Mouse (Mus musculus) neural tube, embryonic 12.5 days (tissue): ENCODE data around the gene Mdfi. TPM values are rescaled to one million over a fixed set of nuclear protein-coding genes. Genes with fewer than 3 reads are reported as not detected.

ENCODE experiments used
- ATAC-seq: fragments of 200-750 bp; cut with Nextera tagmentation; 2 replicates; pipeline ENCODE4 v1.8.0; 2017; ENCODE audit warnings: low read depth, mild to moderate bottlenecking, moderate TSS enrichment, moderate library complexity; ENCODE audit not compliant: low FRiP score
- H3K27ac ChIP-seq: fragments of 300-500 bp; sonication (generic); 2 replicates; pipeline ENCODE4 v1.5.1; 2016
- H3K27me3 ChIP-seq: fragments of 300-500 bp; sonication (generic); replicated peaks from 2 replicates; pipeline ENCODE4 v1.6.1; 2016; ENCODE audit warnings: mild to moderate bottlenecking
- H3K36me3 ChIP-seq: fragments of 300-500 bp; sonication (generic); 2 replicates; pipeline ENCODE4 v1.6.1; 2016; ENCODE audit warnings: mild to moderate bottlenecking
- H3K4me1 ChIP-seq: fragments of 300-500 bp; sonication (generic); 2 replicates; pipeline ENCODE4 v1.6.1; 2016
- H3K4me2 ChIP-seq: fragments of 300-500 bp; sonication (generic); replicated peaks from 2 replicates; pipeline ENCODE4 v1.6.1; 2016; ENCODE audit warnings: mild to moderate bottlenecking
- H3K4me3 ChIP-seq: fragments of 300-500 bp; sonication (generic); 2 replicates; pipeline ENCODE4 v1.5.1; 2016
- H3K9ac ChIP-seq: fragments of 300-500 bp; sonication (generic); 2 replicates; pipeline ENCODE4 v1.6.1; 2016; ENCODE audit warnings: mild to moderate bottlenecking
- H3K9me3 ChIP-seq: fragments of 300-500 bp; sonication (generic); 2 replicates; pipeline ENCODE4 v1.6.1; 2016; ENCODE audit warnings: mild to moderate bottlenecking
- WGBS: fragments of 180-500 bp; shearing (Covaris S2); methylation state at CpG from one replicate; pipeline ENCODE4 v1.1.7; 2016; 5-methylcytosine and 5-hydroxymethylcytosine counted together
- polyA plus RNA-seq: library from polyadenylated mRNA; unstranded; fragments of >200 nt; fragmentation: Nextera tagmentation; extraction: Ambion mirVana; gene quantifications from 2 replicates; pipeline ENCODE4 v1.2.1, GENCODE M21; 2016

The Mdfi gene
- polyA plus RNA-seq, 1 experiment from 2014 or later = 12.9 TPM

DNA sequence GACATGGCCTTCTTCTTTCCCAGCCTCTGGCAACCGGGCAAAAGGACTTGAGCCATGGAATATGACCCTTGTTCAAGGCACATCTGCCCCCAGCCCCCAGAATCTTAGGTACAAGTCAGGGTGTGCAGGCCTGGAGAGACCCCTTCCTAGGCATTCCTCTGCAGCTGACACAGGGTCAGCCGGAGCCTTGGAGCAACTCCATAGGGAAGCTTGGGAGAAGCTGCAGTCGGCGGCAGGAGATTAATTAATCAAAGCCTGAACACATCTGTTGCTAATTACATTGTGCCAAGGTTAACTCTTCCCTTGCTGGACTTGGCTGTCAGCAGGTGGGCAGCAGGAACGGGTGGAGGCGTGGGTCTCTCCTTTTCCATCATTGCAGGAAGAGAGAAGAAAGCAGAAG, 20.0 kb downstream of the Mdfi start:
- no peak overlapping the region for H3K4me2 ChIP-seq
- no peak overlapping the region for H3K27ac ChIP-seq

GRCm38 (mm10) chr17:47813616-47814015, 20.9 kb downstream of the Mdfi start:
- H3K9ac ChIP-seq = no peak overlapping the region
- H3K4me2 ChIP-seq = no peak overlapping the region
- 0 out of 2 replicates have a peak, but pooled peaks cover 3% of the 10 kb centered on the region for H3K36me3 ChIP-seq
- peaks cover 27% of the 10 kb centered on the region for H3K27me3 ChIP-seq
- no peak for ATAC-seq
- 67% methylated on average over 5 of the region's 5 CpGs for WGBS
- H3K4me3 ChIP-seq = no peak overlapping the region
- H3K9me3 ChIP-seq = no peaks in the 10 kb centered on the region
- no peak overlapping the region for H3K27ac ChIP-seq
- H3K4me1 ChIP-seq = peaks cover 29% of the 10 kb centered on the region

More for the DNA sequence above, 20.0 kb downstream of the Mdfi start:
- Histone ChIP-seq H3K4me3 (no peak overlapping the region), H3K9ac (no peak overlapping the region), H3K27me3 (peaks cover 19% of the 10 kb centered on the region), H3K4me1 (peaks cover 29% of the 10 kb centered on the region), H3K36me3 (0 out of 2 replicates have a peak, but pooled peaks cover 3% of the 10 kb centered on the region), H3K9me3 (no peaks in the 10 kb centered on the region)
- no peak for ATAC-seq
- whole genome bisulfite sequencing = 24% methylated on average over 6 of the region's 6 CpGs

GRCm38 (mm10) chr17:47812200-47812599, 22.3 kb downstream of the Mdfi start:
- WGBS = 79% methylated on average over 6 of the region's 6 CpGs
- Histone ChIP-seq H3K4me2 (no peak overlapping the region), H3K4me1 (peaks cover 29% of the 10 kb centered on the region)

GRCm38 (mm10) chr17:47811265-47811800, 23.2 kb downstream of the Mdfi start:
- Histone ChIP-seq H3K4me3 (no peak overlapping the region), H3K4me2 (no peak overlapping the region; the same call in 1 of the 2 replicates), H3K9ac (no peak overlapping the region), H3K27me3 (peaks cover 25% of the 10 kb centered on the region), H3K36me3 (0 out of 2 replicates have a peak, but pooled peaks cover 3% of the 10 kb centered on the region), H3K4me1 (peaks cover 29% of the 10 kb centered on the region), H3K27ac (no peak overlapping the region), H3K9me3 (no peaks in the 10 kb centered on the region)
- peak; percentile 56 for ATAC-seq
- 21% methylated on average over 15 of the region's 15 CpGs for WGBS

More at GRCm38 (mm10) chr17:47812200-47812599, 22.3 kb downstream of the Mdfi start:
- Histone ChIP-seq H3K27ac (no peak overlapping the region), H3K4me3 (no peak overlapping the region), H3K36me3 (0 out of 2 replicates have a peak, but pooled peaks cover 3% of the 10 kb centered on the region), H3K9ac (no peak overlapping the region), H3K9me3 (no peaks in the 10 kb centered on the region), H3K27me3 (peaks cover 27% of the 10 kb centered on the region)
- no peak for ATAC-seq

GRCm38 (mm10) chr17:47806230-47806629, 28.3 kb downstream of the Mdfi start:
- Histone ChIP-seq H3K4me3 (no peak overlapping the region), H3K9me3 (no peaks in the 10 kb centered on the region), H3K36me3 (no peaks in the 10 kb centered on the region), H3K27ac (no peak overlapping the region), H3K27me3 (peaks cover 14% of the 10 kb centered on the region), H3K4me2 (no peak overlapping the region), H3K4me1 (peaks cover 16% of the 10 kb centered on the region), H3K9ac (no peak overlapping the region)
- 69% methylated on average over 9 of the region's 9 CpGs for WGBS
- no peak for ATAC-seq

DNA sequence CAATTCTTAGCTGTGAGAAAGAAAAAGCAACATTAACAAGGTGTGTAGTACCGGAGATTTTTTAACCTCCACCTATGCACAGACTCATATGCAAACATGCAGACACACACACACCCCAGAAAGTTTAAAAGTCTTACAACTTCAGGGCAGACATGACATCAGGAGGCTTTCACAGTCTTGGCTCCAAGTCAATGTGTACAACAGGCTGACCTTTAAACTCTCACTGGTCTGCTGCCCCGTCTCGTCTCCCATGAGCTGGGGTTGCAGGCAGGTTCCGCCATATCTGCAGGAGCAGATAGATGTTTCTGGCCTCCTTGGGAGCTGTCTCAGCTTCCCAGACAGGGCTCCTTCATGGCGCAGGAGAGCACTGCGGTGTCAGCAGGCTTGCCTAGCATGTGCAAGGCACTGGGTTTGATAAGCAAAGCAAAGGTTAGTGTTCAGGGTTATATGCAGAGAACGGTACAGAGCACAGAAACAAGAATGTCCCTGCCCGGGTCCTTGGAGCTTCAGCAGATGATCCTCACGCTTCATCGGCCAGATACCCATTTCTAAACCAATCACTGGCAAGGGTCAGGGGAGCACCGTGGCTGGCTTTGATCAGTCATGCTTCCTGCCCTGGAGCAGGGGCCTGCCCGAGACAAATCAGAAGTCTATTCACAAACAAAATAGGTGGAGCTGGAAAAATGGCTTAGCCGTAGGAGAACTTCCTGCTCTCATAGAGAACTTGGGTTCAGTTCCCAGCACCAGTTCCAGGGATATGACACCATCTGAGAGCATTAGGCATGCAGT, 29.2 kb downstream of the Mdfi start:
- H3K9me3 ChIP-seq = no peaks in the 10 kb centered on the region
- no peaks in the 10 kb centered on the region for H3K36me3 ChIP-seq
- H3K27ac ChIP-seq = no peak overlapping the region
- no peak overlapping the region for H3K4me3 ChIP-seq
- ATAC-seq = no peak
- 32% methylated on average over 13 of the region's 13 CpGs for WGBS
- peaks cover 13% of the 10 kb centered on the region for H3K27me3 ChIP-seq
- no peak overlapping the region for H3K9ac ChIP-seq
- H3K4me2 ChIP-seq = no peak overlapping the region
- peaks cover 13% of the 10 kb centered on the region for H3K4me1 ChIP-seq

- Histone ChIP-seq H3K4me3 (no peak overlapping the region), H3K27me3 (no peaks in the 10 kb centered on the region), H3K27ac (no peak overlapping the region), H3K9me3 (no peaks in the 10 kb centered on the region), H3K36me3 (no peaks in the 10 kb centered on the region), H3K9ac (no peak overlapping the region), H3K4me2 (no peak overlapping the region), H3K4me1 (peaks cover 13% of the 10 kb centered on the region)
- WGBS = 90% methylated on average over 4 of the region's 4 CpGs
- ATAC-seq = no peak
Observed at GRCm38 (mm10) chr17:47803662-47804061, 30.8 kb downstream of the Mdfi start.

DNA sequence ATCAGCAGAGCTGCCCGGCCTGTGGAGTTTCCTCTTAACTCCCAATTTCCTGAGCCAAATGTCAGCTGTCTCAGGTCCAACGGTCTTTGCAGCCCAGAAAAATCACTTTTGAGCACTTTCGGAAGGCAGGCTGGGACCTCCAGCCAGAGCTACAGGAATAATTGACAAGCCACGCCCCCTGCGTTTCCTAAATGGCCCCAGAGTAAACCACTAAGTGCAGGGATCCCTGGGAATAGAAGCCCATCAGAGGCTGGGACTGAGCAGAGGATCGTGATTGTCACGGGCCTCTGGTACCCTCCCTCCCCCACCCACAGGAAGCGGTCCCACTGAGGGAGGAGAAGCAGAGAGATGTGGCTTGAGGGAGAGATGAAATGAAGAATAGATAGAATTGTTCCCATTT, 31.7 kb downstream of the Mdfi start:
- H3K9ac ChIP-seq = no peak overlapping the region
- H3K27ac ChIP-seq = no peak overlapping the region
- no peaks in the 10 kb centered on the region for H3K36me3 ChIP-seq
- peaks cover 13% of the 10 kb centered on the region for H3K4me1 ChIP-seq
- no peak overlapping the region for H3K4me2 ChIP-seq
- 11% methylated on average over 8 of the region's 8 CpGs for WGBS
- H3K27me3 ChIP-seq = no peaks in the 10 kb centered on the region
- ATAC-seq = no peak
- no peaks in the 10 kb centered on the region for H3K9me3 ChIP-seq
- no peak overlapping the region for H3K4me3 ChIP-seq

DNA sequence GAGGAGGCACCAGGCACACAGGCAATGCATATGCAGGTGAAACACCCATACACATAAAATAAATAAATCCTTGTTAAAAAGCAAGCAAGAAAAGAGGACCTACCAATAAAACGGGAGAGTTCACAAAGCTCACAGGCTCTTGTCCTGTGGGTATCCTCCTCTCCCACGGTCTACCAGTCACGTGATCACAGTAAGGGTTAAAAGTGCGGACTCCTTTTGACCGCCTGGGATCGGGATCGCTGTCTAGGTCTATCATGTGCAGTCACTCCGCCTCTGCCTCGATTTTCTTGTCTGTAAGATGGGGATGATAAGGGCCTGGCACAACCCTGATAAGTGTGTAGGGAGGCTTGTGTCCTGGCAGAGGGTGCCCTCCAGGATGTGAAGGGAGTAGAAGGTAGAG, 37.1 kb downstream of the Mdfi start:
- whole genome bisulfite sequencing = 79% methylated on average over 9 of the region's 9 CpGs
- no peak overlapping the region for H3K4me3 ChIP-seq
- no peaks in the 10 kb centered on the region for H3K36me3 ChIP-seq
- no peak overlapping the region for H3K4me2 ChIP-seq
- peaks cover 13% of the 10 kb centered on the region for H3K4me1 ChIP-seq
- no peaks in the 10 kb centered on the region for H3K27me3 ChIP-seq
- no peaks in the 10 kb centered on the region for H3K9me3 ChIP-seq
- H3K27ac ChIP-seq = no peak overlapping the region
- no peak for ATAC-seq
- no peak overlapping the region for H3K9ac ChIP-seq

DNA sequence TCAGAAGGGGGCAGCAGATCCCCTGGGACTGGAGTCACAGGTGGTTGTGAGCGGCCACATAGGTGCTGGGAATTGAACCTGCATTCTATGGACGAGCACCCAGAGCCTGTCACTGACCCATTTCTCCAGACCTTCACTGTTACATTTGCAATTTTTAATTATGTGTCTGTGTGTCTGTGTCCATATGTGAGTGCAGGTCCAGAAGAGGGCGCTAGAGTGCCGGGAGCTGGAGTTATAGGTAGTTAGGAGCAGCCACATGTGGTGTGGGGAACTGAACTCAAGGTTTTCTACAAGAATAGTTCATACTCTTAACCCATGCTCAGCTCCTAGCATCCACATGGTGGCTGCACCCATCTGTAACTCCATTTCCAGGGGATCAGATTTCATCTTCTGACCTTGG, 37.5 kb downstream of the Mdfi start:
- H3K4me3 ChIP-seq = no peak overlapping the region
- ATAC-seq = no peak
- WGBS = 65% methylated on average over 4 of the region's 4 CpGs
- H3K27me3 ChIP-seq = 0 out of 2 replicates have a peak, but pooled peaks cover 2% of the 10 kb centered on the region
- no peaks in the 10 kb centered on the region for H3K36me3 ChIP-seq
- H3K9ac ChIP-seq = no peak overlapping the region
- no peaks in the 10 kb centered on the region for H3K9me3 ChIP-seq
- peaks cover 17% of the 10 kb centered on the region for H3K4me1 ChIP-seq
- no peak overlapping the region for H3K27ac ChIP-seq
- H3K4me2 ChIP-seq = no peak overlapping the region

DNA sequence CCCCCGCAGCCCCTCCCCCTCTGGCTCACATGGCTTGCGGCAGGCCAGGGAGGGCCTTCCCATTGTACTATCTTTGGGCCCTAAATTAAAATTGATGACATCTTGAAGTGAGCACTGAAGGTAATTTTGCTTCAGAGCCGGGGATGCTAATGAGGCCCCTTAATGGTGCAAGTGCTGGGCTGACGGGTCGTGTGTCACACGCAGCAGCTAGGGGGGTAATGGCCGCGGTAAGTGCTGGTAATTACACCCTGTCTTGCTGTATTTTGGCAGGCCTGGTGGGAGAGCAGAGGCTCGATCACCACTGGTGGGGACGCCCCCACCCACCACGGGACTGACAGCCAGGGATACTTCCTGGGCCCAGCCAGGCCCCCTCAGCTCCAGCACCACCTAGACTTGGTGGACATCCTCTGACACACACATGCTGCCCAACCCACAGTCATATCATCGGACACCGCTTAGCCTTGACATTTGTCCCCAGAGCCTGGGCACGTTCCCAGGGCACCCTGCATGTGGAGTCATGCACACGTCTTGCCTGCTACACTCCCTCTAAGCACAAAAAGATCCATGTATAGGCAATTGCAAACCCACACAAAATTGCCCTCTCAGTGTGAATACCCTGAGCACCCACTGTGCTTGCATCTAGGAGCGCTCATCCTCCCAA, 38.2 kb downstream of the Mdfi start:
- Histone ChIP-seq H3K9me3 (no peaks in the 10 kb centered on the region), H3K36me3 (no peaks in the 10 kb centered on the region), H3K9ac (0 out of 2 replicates have a peak overlapping the region, but pooled peaks have one; percentile 10), H3K27me3 (0 out of 2 replicates have a peak, but pooled peaks cover 4% of the 10 kb centered on the region), H3K27ac (no peak overlapping the region), H3K4me2 (peak overlapping the region; percentile 20; the same call in 1 of the 2 replicates), H3K4me1 (peaks cover 18% of the 10 kb centered on the region), H3K4me3 (no peak overlapping the region)
- WGBS = 26% methylated on average over 16 of the region's 16 CpGs
- ATAC-seq = peak; percentile 14

GRCm38 (mm10) chr17:47795446-47795845, 39.0 kb downstream of the Mdfi start:
- WGBS = 34% methylated on average over 3 of the region's 3 CpGs
- ATAC-seq = no peak
- H3K27ac ChIP-seq = no peak overlapping the region
- no peak overlapping the region for H3K4me2 ChIP-seq
- H3K4me1 ChIP-seq = peaks cover 18% of the 10 kb centered on the region
- no peak overlapping the region for H3K9ac ChIP-seq
- no peak overlapping the region for H3K4me3 ChIP-seq
- no peaks in the 10 kb centered on the region for H3K9me3 ChIP-seq
- H3K27me3 ChIP-seq = 0 out of 2 replicates have a peak, but pooled peaks cover 4% of the 10 kb centered on the region
- no peaks in the 10 kb centered on the region for H3K36me3 ChIP-seq
